Mouse (Mus musculus) embryonic facial prominence, embryonic 11.5 days (tissue): ENCODE measurements around the gene Isyna1. TPM values are rescaled to one million over a fixed set of nuclear protein-coding genes. Genes with fewer than 3 reads are reported as not detected.

Experiments
- ATAC-seq: fragments of 200-750 bp; cut with Nextera tagmentation; replicated peaks from 2 replicates; pipeline ENCODE4 v1.8.0; 2017; ENCODE audit warnings: low read depth; ENCODE audit not compliant: insufficient number of reproducible peaks, low FRiP score, low TSS enrichment
- DNase-seq: peaks from one replicate; pipeline ENCODE4 v3.0.0-alpha.2; 2015; ENCODE audit warnings: low spot score
- H3K27ac ChIP-seq: fragments of 300-500 bp; sonication (generic); replicated peaks from 2 replicates; pipeline ENCODE4 v1.5.1; 2014; ENCODE audit warnings: mild to moderate bottlenecking, low read depth, low read length, control low read depth
- H3K27me3 ChIP-seq: fragments of 300-500 bp; sonication (generic); 2 replicates; pipeline ENCODE4 v1.6.1; 2014; ENCODE audit warnings: mild to moderate bottlenecking, low read length, moderate library complexity, mixed read lengths; ENCODE audit not compliant: control insufficient read depth, insufficient read depth
- H3K36me3 ChIP-seq: fragments of 300-500 bp; sonication (generic); replicated peaks from 2 replicates; pipeline ENCODE4 v1.6.1; 2014; ENCODE audit warnings: low read depth, mild to moderate bottlenecking, low read length, moderate library complexity, mixed read lengths; ENCODE audit not compliant: control insufficient read depth, insufficient read depth
- H3K4me1 ChIP-seq: fragments of 300-500 bp; sonication (generic); 2 replicates; pipeline ENCODE4 v1.6.1; 2014; ENCODE audit warnings: low read length, mixed read lengths; ENCODE audit not compliant: control insufficient read depth, insufficient read depth
- H3K4me2 ChIP-seq: fragments of 300-500 bp; sonication (generic); 2 replicates; pipeline ENCODE4 v1.6.1; 2014; ENCODE audit warnings: low read depth, mild to moderate bottlenecking, control low read depth, low read length, moderate library complexity
- H3K4me3 ChIP-seq: fragments of 300-500 bp; sonication (generic); 2 replicates; pipeline ENCODE4 v1.5.1; 2014; ENCODE audit warnings: low read depth, low read length, control low read depth
- H3K9ac ChIP-seq: fragments of 300-500 bp; sonication (generic); replicated peaks from 2 replicates; pipeline ENCODE4 v1.6.1; 2014; ENCODE audit warnings: mild to moderate bottlenecking, control low read depth, low read length
- H3K9me3 ChIP-seq: fragments of 300-500 bp; sonication (generic); replicated peaks from 2 replicates; pipeline ENCODE4 v1.6.1; 2016; ENCODE audit warnings: mild to moderate bottlenecking, low read length, inconsistent platforms, mixed read lengths; ENCODE audit not compliant: control insufficient read depth
- WGBS: fragments of 180-500 bp; shearing (Covaris S2); extraction: QIAGEN DNeasy Blood & Tissue Kit; methylation state at CpG from one replicate; pipeline ENCODE4 v1.1.7; 2014; 5-methylcytosine and 5-hydroxymethylcytosine counted together
- polyA plus RNA-seq: library from polyadenylated mRNA; unstranded; fragments of >200 nt; fragmentation: Nextera tagmentation; extraction: Ambion mirVana; gene quantifications from 2 replicates; pipeline ENCODE4 v1.2.1, GENCODE M21; 2014

Isyna1 gene
- polyA plus RNA-seq, 1 experiment from 2014 or later = 79.0 TPM

DNA sequence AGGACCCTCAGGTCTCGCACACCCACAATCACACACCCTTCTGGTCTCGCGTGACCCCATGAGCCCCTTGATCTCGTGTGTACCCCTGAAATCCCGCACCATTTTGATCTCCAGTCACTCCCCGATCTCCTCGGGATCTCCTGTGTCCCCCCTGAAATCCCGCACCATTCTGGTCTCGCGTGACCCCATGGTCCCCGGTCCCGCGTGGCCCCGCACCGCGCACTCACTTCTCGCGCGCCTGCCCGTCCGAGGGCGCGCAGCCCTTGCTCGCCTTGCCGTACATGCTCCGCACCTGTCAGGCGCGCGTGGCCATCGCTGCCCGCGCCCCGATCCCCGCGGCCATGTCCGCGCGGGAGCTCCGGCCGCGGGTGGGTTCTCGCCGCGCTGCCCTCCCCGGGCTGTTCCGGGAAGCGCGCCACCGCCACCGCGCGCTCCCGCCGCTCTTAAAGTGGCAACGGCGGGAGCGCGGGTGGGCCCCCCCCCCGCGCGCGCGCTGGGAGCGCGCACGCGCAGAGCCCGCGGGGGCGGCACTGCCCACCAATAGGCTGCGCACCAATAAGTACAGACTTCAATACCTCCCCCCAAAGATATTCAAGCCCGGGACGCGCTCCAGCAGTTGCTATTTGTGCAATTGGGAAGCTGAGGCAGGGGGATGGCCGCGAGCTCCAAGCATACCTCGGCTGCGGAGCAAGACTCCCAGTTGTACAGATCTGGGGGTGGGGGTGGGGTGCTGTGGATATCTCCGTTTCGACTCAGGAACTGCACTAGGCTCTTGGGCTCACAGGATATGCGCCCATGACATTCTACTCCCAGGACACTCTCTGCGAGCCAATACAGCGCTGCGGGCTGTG, 13.9 kb downstream of the Isyna1 start:
- DNase-seq (peak; percentile 72), ATAC-seq (no peak)
- Histone ChIP-seq H3K27ac (peak overlapping the region; percentile 98), H3K9ac (peak overlapping the region; percentile 80), H3K4me1 (peaks cover 11% of the 10 kb centered on the region; the same call in 1 of the 2 replicates), H3K4me3 (peak overlapping the region; percentile 82), H3K9me3 (no peaks in the 10 kb centered on the region), H3K4me2 (peak overlapping the region; percentile 83), H3K36me3 (no peaks in the 10 kb centered on the region), H3K27me3 (no peaks in the 10 kb centered on the region)
- WGBS = 2% methylated on average over 84 of the region's 84 CpGs

GRCm38 (mm10) chr8:70608749-70609367, 14.7 kb downstream of the Isyna1 start, which contains the start of gene Ssbp4:
Ssbp4 (minus strand) TSS chr8:70608872.
- Histone ChIP-seq H3K36me3 (no peaks in the 10 kb centered on the region), H3K4me3 (peak within 1 kb of the TSS; percentile 82), H3K27ac (peak within 1 kb of the TSS; percentile 98), H3K4me1 (peaks cover 11% of the 10 kb centered on the region; the same call in 1 of the 2 replicates), H3K4me2 (peak within 1 kb of the TSS; percentile 83), H3K9ac (peak within 1 kb of the TSS; percentile 81), H3K9me3 (no peaks in the 10 kb centered on the region), H3K27me3 (no peaks in the 10 kb centered on the region)
- 5% methylated on average over 26 of the region's 26 CpGs for WGBS
- DNase-seq = no peak
- 0 out of 2 replicates have a peak, but pooled peaks have one; percentile 0 for ATAC-seq

DNA sequence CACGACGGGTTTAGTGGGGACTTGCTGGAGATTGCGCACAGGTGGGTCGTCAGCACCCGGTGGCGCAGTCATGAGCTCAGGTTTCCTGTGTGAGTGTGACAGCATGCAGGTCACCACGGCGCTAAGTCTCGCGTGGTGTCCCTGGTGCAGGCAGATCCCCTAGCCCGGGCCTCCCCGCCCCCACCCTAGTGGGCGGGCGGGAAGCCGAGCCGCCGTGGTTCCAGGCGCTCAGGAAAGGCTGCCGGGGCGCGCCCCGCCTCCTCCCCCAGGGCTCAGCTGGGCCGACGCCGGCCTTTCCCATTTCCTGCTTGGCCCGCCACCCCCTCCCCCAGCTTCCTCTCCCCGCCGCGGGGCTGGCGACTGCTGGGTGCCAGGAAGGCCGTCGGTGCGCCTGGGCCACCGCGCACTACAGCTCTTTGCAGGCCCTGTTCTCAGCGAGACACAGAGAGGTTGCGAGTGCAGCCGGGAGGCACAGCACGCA, 15.2 kb downstream of the Isyna1 start:
- under 1% methylated on average over 38 of the region's 39 CpGs for WGBS
- peak; percentile 57 for ATAC-seq
- no peaks in the 10 kb centered on the region for H3K27me3 ChIP-seq
- H3K4me3 ChIP-seq = peak overlapping the region; percentile 39
- H3K9ac ChIP-seq = peak overlapping the region; percentile 81
- H3K36me3 ChIP-seq = no peaks in the 10 kb centered on the region
- H3K4me1 ChIP-seq = peaks cover 11% of the 10 kb centered on the region; the same call in 1 of the 2 replicates
- no peaks in the 10 kb centered on the region for H3K9me3 ChIP-seq
- peak; percentile 93 for DNase-seq
- peak overlapping the region; percentile 98 for H3K27ac ChIP-seq
- H3K4me2 ChIP-seq = peak overlapping the region; percentile 83

DNA sequence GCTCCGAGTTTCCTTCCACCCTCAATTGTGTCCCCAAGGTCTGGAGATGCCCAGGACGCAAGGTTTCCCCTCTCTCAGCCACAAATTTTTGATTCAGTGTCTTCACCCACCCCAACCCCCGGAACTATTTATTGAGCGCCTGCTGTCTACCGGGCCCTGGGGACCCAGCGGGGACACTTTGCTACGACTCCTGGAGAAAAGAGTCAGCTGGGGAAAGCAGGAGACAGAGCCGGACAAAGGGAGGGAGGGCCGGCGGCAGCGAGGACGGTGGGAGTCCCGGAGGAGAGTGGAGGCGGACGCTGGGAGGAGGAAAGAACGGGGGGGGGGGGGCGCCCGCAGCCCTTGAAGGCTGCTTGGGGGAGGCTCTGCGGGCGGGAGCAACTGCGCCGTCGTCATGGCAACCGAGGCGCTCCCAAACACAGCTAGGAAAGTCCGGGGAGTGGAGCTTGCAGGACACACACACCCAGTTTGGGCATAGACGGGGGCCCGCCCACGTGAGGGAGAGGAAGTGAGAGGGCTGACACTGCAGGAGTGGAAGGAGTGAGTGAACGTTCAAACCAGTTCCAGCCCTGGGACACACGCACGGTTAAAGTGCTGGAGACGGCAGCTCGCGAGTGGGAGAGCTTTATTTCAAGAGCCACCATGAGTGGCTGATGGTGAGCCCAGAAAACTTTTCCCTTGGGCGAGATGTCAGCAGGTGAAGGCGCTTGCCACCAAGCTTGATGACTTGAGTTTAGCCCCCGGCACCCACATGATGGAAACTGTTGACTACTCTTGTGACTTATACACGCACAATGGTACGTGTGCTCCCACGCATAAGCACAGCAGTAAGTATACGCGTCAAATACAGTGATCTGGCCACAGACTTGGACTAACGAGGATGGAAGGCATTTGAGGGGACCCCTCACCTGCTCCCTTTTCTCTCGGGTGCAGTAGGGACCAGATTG, 15.9 kb downstream of the Isyna1 start:
- ATAC-seq (peak; percentile 30), DNase-seq (peak; percentile 93)
- 1% methylated on average over 42 of the region's 45 CpGs for WGBS
- Histone ChIP-seq H3K36me3 (no peaks in the 10 kb centered on the region), H3K4me2 (peak overlapping the region; percentile 83), H3K4me3 (peak overlapping the region; percentile 39), H3K4me1 (peaks cover 11% of the 10 kb centered on the region; the same call in 1 of the 2 replicates), H3K9ac (peak overlapping the region; percentile 81), H3K27ac (peak overlapping the region; percentile 98), H3K9me3 (no peaks in the 10 kb centered on the region), H3K27me3 (no peaks in the 10 kb centered on the region)

GRCm38 (mm10) chr8:70610796-70611771, 16.9 kb downstream of the Isyna1 start:
- no peaks in the 10 kb centered on the region for H3K9me3 ChIP-seq
- H3K36me3 ChIP-seq = no peaks in the 10 kb centered on the region
- no peaks in the 10 kb centered on the region for H3K27me3 ChIP-seq
- peak overlapping the region; percentile 81 for H3K9ac ChIP-seq
- peaks cover 11% of the 10 kb centered on the region; the same call in 1 of the 2 replicates for H3K4me1 ChIP-seq
- DNase-seq (peak; percentile 80), ATAC-seq (no peak)
- peak overlapping the region; percentile 39 for H3K4me3 ChIP-seq
- peak overlapping the region; percentile 83 for H3K4me2 ChIP-seq
- WGBS = under 1% methylated on average over 54 of the region's 54 CpGs
- H3K27ac ChIP-seq = peak overlapping the region; percentile 98

DNA sequence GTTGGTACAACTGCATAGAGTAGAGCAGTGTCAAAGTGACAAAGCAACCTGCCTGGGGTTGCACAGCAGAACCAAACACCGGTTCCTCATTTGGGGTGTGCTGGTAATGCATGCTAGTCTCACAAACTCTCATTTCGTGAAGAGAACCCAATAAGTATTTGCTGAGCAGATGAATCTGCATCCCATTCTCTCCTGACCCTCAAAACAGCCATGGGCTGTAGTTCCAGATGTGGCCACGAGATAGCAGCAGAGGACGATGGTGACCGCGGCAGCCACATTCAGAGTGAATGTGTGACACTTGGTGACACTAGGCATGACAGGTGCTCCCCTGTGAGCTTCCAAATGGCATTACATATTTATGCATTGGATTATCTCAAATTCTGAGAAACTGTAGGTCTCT, 17.7 kb downstream of the Isyna1 start:
- ATAC-seq = no peak
- peak overlapping the region; percentile 36; the same call in 1 of the 2 replicates for H3K27ac ChIP-seq

More for the DNA sequence above, 17.7 kb downstream of the Isyna1 start:
- 0% methylated on average over 6 of the region's 6 CpGs for WGBS
- Histone ChIP-seq H3K36me3 (no peaks in the 10 kb centered on the region), H3K4me3 (peak overlapping the region; percentile 39), H3K9me3 (no peaks in the 10 kb centered on the region), H3K27me3 (no peaks in the 10 kb centered on the region), H3K9ac (peak overlapping the region; percentile 55), H3K4me1 (peaks cover 10% of the 10 kb centered on the region; the same call in 1 of the 2 replicates), H3K4me2 (peak overlapping the region; percentile 83)
- peak; percentile 88 for DNase-seq
